Mouse (Mus musculus): ENCODE data around the gene Hdac2. TPM values are rescaled to one million over a fixed set of nuclear protein-coding genes. Genes with fewer than 3 reads are reported as not detected.

Hdac2 gene
- 143 and 163 TPM in 2 replicates for polyA plus RNA-seq (2015; fragmentation: Nextera tagmentation; extraction: Ambion mirVana)

DNA sequence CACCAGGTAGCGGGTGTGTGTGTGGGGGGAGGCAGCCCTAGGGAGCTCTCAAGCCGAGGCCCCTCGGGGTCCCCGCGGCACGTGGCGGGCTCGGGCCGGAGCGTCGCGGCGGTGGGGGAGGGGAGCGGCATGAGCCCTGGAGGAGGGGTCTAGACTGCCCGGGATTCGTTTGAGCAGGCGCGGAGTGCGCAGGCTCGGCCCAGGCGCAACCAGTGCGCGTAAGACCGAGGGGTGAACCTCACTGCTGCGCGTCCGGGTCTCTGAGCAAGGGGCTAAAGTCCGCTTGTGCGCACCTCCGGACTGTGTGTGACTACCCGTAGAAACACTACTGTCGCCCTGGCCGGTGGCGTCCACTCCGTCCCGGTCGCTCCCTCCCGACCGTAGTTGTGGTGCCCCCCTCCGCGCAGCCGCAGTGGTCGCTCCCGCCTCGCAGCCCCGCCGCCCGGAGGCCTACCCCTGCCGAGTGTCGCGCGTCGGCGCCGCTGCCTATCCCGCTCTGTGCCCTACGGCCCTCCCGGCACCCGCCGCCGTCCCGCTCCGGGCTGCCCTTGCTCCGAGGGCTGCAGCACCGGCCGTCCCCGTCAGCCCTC lies at the start of gene Hdac2:
Gene Hdac2 (plus strand): TSS at position 459 of the 590 bp plus-strand sequence.
- Histone ChIP-seq H3K4me3 (ENCODE audit: low read length) (peak within 1 kb of the TSS; percentile 84), H3K9me3 (replicated peaks; ENCODE audit: control insufficient read depth, low read length) (no peaks in the 10 kb centered on the region; the same call in 1 of the 2 replicates), H3K4me2 (ENCODE audit: low read depth, low read length) (peak within 1 kb of the TSS; percentile 79), H3K9ac (ENCODE audit: low read length) (peak within 1 kb of the TSS; percentile 94), H3K4me1 (ENCODE audit: control insufficient read depth, insufficient read depth, low read length) (peaks cover 19% of the 10 kb centered on the region), H3K36me3 (ENCODE audit: control insufficient read depth, insufficient read depth) (no peaks in the 10 kb centered on the region), H3K27me3 (ENCODE audit: control insufficient read depth, insufficient read depth, low read length) (no peaks in the 10 kb centered on the region), H3K27ac (ENCODE audit: low read length) (peak within 1 kb of the TSS; percentile 98)
- under 1% methylated on average over 67 of the region's 67 CpGs for WGBS
- peak; percentile 97 for ATAC-seq (replicated peaks; ENCODE audit: extremely low read depth, insufficient read depth, low FRiP score)

DNA sequence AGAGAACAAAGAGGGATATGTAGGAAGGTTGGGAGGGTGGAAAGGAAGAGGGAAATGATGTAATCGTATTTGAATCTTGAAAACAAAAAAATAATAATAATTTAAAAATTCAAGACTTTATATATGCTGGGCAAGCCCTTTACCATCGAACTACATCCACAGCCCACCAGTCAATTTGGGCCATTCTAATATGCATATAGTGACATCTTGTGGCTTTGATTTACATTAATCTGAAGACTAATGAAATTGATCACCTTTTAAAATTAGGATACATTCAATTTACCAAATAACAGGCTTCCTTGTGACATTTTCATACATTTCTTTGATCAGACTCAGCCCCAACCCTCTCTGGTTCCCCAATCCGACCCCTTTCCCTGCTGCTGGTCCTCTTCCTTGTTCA lies 46.1 kb upstream of the Hdac2 start:
- no peaks in the 10 kb centered on the region for H3K9me3 ChIP-seq (replicated peaks; ENCODE audit: control insufficient read depth, low read length)
- no peaks in the 10 kb centered on the region for H3K36me3 ChIP-seq (ENCODE audit: control insufficient read depth, insufficient read depth)
- no peak overlapping the region for H3K27ac ChIP-seq (ENCODE audit: low read length)
- H3K27me3 ChIP-seq (ENCODE audit: control insufficient read depth, insufficient read depth, low read length) = no peaks in the 10 kb centered on the region
- no peak overlapping the region for H3K4me3 ChIP-seq (ENCODE audit: low read length)
- no peak overlapping the region for H3K9ac ChIP-seq (ENCODE audit: low read length)
- no peak for ATAC-seq (replicated peaks; ENCODE audit: extremely low read depth, insufficient read depth, low FRiP score)
- H3K4me2 ChIP-seq (ENCODE audit: low read depth, low read length) = no peak overlapping the region
- H3K4me1 ChIP-seq (ENCODE audit: control insufficient read depth, insufficient read depth, low read length) = no peaks in the 10 kb centered on the region
- 66% methylated on average over 3 of the region's 3 CpGs for WGBS

DNA sequence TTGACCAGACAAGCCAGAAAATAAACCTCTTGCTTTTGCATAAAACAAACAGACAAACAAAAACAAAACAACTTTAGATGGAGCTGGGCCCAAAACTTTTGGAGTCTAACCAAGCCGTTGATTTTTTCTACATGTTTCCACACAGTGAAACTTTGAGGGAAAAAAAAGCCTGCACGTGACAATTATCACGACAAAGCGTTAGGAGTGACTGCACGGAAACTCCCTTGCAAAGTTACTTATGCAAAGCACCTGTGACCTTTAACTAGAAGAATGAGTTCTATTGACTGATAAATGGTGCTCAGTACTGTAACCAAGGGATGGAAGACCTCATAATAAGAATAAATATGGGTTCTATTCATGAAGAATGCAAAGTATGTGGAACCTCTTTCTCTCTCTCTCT lies 38.5 kb upstream of the Hdac2 start:
- WGBS = 73% methylated on average over 5 of the region's 5 CpGs
- H3K9ac ChIP-seq (ENCODE audit: low read length) = no peak overlapping the region

DNA sequence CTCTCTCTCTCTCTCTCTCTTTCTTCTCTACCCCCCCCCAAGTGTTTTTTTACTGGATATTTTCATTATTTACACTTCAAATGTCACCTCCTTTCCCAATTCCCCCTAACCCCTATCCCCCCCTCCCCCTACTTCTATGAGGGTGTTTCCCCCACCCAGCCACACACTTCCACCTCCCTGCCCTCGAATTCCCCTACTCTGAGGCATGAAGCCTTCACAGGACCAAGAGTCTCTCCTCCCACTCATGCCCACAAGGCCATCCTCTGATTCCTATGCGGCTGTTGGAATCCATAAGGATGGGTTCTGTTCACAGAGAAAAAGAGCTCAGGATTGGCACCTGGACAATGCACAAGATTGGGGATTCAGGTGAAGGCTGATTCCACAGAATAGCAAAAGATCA lies 38.1 kb upstream of the Hdac2 start:
- Histone ChIP-seq H3K36me3 (ENCODE audit: control insufficient read depth, insufficient read depth) (no peaks in the 10 kb centered on the region), H3K9me3 (replicated peaks; ENCODE audit: control insufficient read depth, low read length) (no peaks in the 10 kb centered on the region), H3K4me3 (ENCODE audit: low read length) (no peak overlapping the region), H3K4me2 (ENCODE audit: low read depth, low read length) (no peak overlapping the region), H3K4me1 (ENCODE audit: control insufficient read depth, insufficient read depth, low read length) (no peaks in the 10 kb centered on the region), H3K27me3 (ENCODE audit: control insufficient read depth, insufficient read depth, low read length) (no peaks in the 10 kb centered on the region), H3K27ac (ENCODE audit: low read length) (no peak overlapping the region), H3K9ac (ENCODE audit: low read length) (no peak overlapping the region)
- no peak for ATAC-seq (replicated peaks; ENCODE audit: extremely low read depth, insufficient read depth, low FRiP score)
- 48% methylated on average over 2 of the region's 2 CpGs for WGBS

More for the DNA sequence above, 38.5 kb upstream of the Hdac2 start:
- Histone ChIP-seq H3K4me2 (ENCODE audit: low read depth, low read length) (no peak overlapping the region), H3K9me3 (replicated peaks; ENCODE audit: control insufficient read depth, low read length) (no peaks in the 10 kb centered on the region), H3K36me3 (ENCODE audit: control insufficient read depth, insufficient read depth) (no peaks in the 10 kb centered on the region), H3K4me1 (ENCODE audit: control insufficient read depth, insufficient read depth, low read length) (no peaks in the 10 kb centered on the region), H3K27me3 (ENCODE audit: control insufficient read depth, insufficient read depth, low read length) (no peaks in the 10 kb centered on the region), H3K4me3 (ENCODE audit: low read length) (no peak overlapping the region), H3K27ac (ENCODE audit: low read length) (no peak overlapping the region)
- ATAC-seq (replicated peaks; ENCODE audit: extremely low read depth, insufficient read depth, low FRiP score) = no peak

DNA sequence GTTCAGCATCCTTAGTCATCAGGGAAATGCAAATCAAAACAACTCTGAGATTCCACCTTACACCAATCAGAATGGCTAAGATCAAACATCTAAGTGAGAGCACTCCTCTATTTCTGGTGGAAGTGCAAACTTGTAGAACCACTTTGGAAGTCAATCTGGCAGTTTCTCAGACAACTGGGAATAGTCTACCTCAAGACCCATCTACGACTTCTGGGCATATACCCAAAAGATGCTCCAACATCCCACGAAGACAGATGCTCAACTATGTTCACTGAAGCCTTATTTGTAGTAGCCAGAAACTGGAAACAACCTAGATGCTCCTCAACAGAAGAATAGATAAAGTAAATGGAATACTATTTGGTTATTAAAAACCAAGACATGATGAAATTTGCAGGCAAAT lies 22.6 kb upstream of the Hdac2 start:
- no peak for ATAC-seq (replicated peaks; ENCODE audit: extremely low read depth, insufficient read depth, low FRiP score)
- H3K4me3 ChIP-seq (ENCODE audit: low read length) = no peak overlapping the region
- no peaks in the 10 kb centered on the region for H3K36me3 ChIP-seq (ENCODE audit: control insufficient read depth, insufficient read depth)
- H3K9ac ChIP-seq (ENCODE audit: low read length) = no peak overlapping the region
- no peaks in the 10 kb centered on the region for H3K27me3 ChIP-seq (ENCODE audit: control insufficient read depth, insufficient read depth, low read length)
- H3K4me1 ChIP-seq (ENCODE audit: control insufficient read depth, insufficient read depth, low read length) = no peaks in the 10 kb centered on the region
- H3K27ac ChIP-seq (ENCODE audit: low read length) = no peak overlapping the region
- no peaks in the 10 kb centered on the region for H3K9me3 ChIP-seq (replicated peaks; ENCODE audit: control insufficient read depth, low read length)
- 70% methylated on average over 2 of the region's 2 CpGs for WGBS
- H3K4me2 ChIP-seq (ENCODE audit: low read depth, low read length) = no peak overlapping the region

DNA sequence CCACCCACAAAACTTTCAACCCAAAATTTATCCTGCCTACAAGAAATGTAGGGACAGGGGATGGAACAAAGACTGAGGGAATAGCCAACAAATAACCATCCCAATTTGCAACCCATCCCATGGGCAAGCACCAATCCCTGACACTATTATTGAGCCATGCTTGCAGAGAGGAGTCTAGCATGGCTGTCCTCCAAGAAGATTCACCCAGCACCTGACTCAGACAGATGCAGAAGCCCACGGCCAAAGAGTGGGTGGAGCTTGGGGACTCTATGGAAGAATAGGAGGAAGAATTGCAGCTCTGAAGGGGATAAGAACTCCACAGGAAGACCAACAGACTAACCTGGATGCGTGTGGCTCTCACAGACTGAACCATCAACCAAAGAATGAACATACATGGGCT lies 21.7 kb upstream of the Hdac2 start:
- Histone ChIP-seq H3K36me3 (ENCODE audit: control insufficient read depth, insufficient read depth) (no peaks in the 10 kb centered on the region), H3K9ac (ENCODE audit: low read length) (no peak overlapping the region), H3K4me3 (ENCODE audit: low read length) (no peak overlapping the region), H3K27me3 (ENCODE audit: control insufficient read depth, insufficient read depth, low read length) (no peaks in the 10 kb centered on the region), H3K27ac (ENCODE audit: low read length) (no peak overlapping the region), H3K4me2 (ENCODE audit: low read depth, low read length) (no peak overlapping the region), H3K4me1 (ENCODE audit: control insufficient read depth, insufficient read depth, low read length) (no peaks in the 10 kb centered on the region), H3K9me3 (replicated peaks; ENCODE audit: control insufficient read depth, low read length) (no peaks in the 10 kb centered on the region)
- 75% methylated on average over 2 of the region's 2 CpGs for WGBS
- no peak for ATAC-seq (replicated peaks; ENCODE audit: extremely low read depth, insufficient read depth, low FRiP score)

DNA sequence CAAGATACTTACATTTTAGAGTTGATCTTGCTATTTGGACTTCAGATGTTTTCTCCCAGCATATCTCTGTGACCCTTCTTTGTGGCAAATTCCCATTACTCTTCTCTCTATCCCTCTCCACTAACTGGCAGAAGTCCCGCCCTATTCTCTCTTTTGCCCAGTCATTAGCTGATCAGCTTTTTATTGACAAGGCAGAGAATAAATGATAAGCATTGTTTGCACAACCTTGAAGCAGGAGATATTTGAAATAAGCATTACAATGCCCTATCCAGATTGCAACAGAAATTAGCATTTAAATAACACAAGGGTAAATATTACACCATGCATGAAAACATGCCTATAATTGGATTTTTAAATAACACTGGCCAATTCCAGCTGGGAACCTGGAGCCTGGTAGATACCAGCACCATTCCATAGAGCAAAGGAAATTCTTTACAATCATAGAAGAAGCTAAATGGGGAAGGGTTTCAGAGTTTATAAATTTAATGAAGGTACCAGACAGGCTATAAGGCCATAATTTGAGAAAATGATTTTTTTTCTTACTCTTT lies 14.7 kb upstream of the Hdac2 start:
- H3K9ac ChIP-seq (ENCODE audit: low read length) = no peak overlapping the region
- no peak overlapping the region for H3K4me3 ChIP-seq (ENCODE audit: low read length)
- H3K27me3 ChIP-seq (ENCODE audit: control insufficient read depth, insufficient read depth, low read length) = no peaks in the 10 kb centered on the region
- no peak overlapping the region for H3K4me2 ChIP-seq (ENCODE audit: low read depth, low read length)
- no peaks in the 10 kb centered on the region for H3K4me1 ChIP-seq (ENCODE audit: control insufficient read depth, insufficient read depth, low read length)
- no peak overlapping the region for H3K27ac ChIP-seq (ENCODE audit: low read length)
- WGBS = 84% methylated on average over 1 of the region's 1 CpGs
- ATAC-seq (replicated peaks; ENCODE audit: extremely low read depth, insufficient read depth, low FRiP score) = no peak
- H3K36me3 ChIP-seq (ENCODE audit: control insufficient read depth, insufficient read depth) = no peaks in the 10 kb centered on the region
- H3K9me3 ChIP-seq (replicated peaks; ENCODE audit: control insufficient read depth, low read length) = no peaks in the 10 kb centered on the region

DNA sequence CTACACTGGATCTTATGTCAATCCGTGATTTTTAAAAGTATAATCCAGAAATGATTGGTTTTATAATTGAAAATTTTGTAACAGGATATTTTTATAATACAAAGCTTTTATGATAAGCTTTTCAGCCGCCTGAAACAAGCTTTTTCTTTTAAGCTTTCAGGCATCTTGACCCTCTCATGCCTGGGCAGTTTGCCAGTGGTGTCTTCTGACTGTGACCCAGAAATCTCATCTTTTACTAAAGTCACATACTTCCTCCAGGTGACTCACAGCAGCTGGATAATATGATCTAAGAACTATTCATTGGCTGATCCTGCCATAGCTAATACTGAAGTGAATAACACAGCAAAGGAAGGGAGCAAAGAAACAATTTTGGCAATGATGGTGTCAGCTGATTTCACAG lies 9.9 kb upstream of the Hdac2 start:
- Histone ChIP-seq H3K36me3 (ENCODE audit: control insufficient read depth, insufficient read depth) (no peaks in the 10 kb centered on the region), H3K9me3 (replicated peaks; ENCODE audit: control insufficient read depth, low read length) (no peaks in the 10 kb centered on the region), H3K4me3 (ENCODE audit: low read length) (no peak overlapping the region), H3K27me3 (ENCODE audit: control insufficient read depth, insufficient read depth, low read length) (no peaks in the 10 kb centered on the region), H3K4me2 (ENCODE audit: low read depth, low read length) (no peak overlapping the region), H3K4me1 (ENCODE audit: control insufficient read depth, insufficient read depth, low read length) (no peaks in the 10 kb centered on the region), H3K27ac (ENCODE audit: low read length) (no peak overlapping the region), H3K9ac (ENCODE audit: low read length) (no peak overlapping the region)
- ATAC-seq (replicated peaks; ENCODE audit: extremely low read depth, insufficient read depth, low FRiP score) = no peak
- WGBS = 42% methylated on average over 2 of the region's 2 CpGs

DNA sequence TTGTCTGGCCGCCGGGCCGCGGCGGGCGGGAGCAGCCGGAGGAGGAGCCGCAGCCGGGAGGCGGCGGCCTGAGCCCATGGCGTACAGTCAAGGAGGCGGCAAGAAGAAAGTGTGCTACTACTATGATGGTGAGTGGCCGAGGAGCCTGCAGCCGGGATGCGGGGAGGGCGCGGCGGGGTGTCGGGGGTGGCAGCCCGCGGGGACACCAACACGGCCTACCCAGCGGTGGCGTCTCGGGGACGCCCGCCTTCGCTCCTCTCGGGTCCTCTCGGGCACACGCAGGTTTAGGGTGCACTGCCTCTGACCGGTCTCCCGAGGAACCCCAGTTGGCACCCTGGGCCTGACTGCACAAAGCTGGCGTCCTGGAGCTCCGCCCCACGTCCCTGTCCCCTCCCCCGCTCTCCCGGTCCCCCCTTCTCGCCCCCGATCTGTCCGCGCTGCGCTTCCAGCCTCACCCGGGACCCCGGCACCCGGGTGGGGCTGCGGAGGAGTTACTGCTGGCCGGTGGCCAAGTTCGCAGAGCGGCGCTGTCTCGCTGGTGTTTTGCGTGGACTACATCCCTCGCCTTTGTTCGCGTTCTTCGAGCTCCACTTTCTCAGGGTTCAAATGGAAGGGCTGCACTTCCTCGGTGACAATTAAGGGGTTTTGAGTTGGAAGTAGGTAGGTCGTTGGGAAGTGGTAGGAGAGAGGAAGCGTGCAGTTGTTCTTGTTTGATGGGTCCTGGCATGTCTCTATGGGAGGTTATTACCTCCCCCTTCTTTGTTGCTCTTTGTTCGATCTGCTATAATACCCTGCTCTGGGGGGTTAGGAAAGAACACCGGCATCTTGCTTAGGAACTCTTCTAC lies 554 bp downstream of the Hdac2 start:
- Histone ChIP-seq H3K4me1 (ENCODE audit: control insufficient read depth, insufficient read depth, low read length) (peaks cover 19% of the 10 kb centered on the region), H3K27me3 (ENCODE audit: control insufficient read depth, insufficient read depth, low read length) (no peaks in the 10 kb centered on the region), H3K9me3 (replicated peaks; ENCODE audit: control insufficient read depth, low read length) (no peaks in the 10 kb centered on the region; the same call in 1 of the 2 replicates), H3K4me3 (ENCODE audit: low read length) (peak overlapping the region; percentile 84), H3K9ac (ENCODE audit: low read length) (peak overlapping the region; percentile 94), H3K36me3 (ENCODE audit: control insufficient read depth, insufficient read depth) (no peaks in the 10 kb centered on the region), H3K4me2 (ENCODE audit: low read depth, low read length) (peak overlapping the region; percentile 79), H3K27ac (ENCODE audit: low read length) (peak overlapping the region; percentile 98)
- ATAC-seq (replicated peaks; ENCODE audit: extremely low read depth, insufficient read depth, low FRiP score) = peak; percentile 78
- WGBS = under 1% methylated on average over 62 of the region's 63 CpGs
